Mouse (Mus musculus): ENCODE measurements around the gene Olfr1314. TPM values are rescaled to one million over a fixed set of nuclear protein-coding genes. Genes with fewer than 3 reads are reported as not detected.

Olfr1314 gene
- not detected in 2 replicates for total RNA-seq (2012; rRNA removed)

- H3K9me3 ChIP-seq (ENCODE audit: control insufficient read depth, insufficient read depth, low read depth, low read length) = no peaks in the 10 kb centered on the region
- no peak within 1 kb of the TSS for H3K4me3 ChIP-seq (ENCODE audit: insufficient read depth in 1 of 2, low read depth in 1 of 2, low read length in 2 of 2, poor library complexity in 1 of 2, severe bottlenecking in 1 of 2)
- H3K4me1 ChIP-seq (ENCODE audit: control insufficient read depth in 2 of 2, insufficient read depth in 2 of 2, low read length in 2 of 2, poor library complexity in 1 of 2) = no peaks in the 10 kb centered on the region
- H3K27ac ChIP-seq (ENCODE audit: insufficient read depth, low read depth, low read length, poor library complexity, severe bottlenecking) = no peak within 1 kb of the TSS
- no peak within 1 kb of the TSS for H3K9ac ChIP-seq (ENCODE audit: insufficient read depth, low read depth, low read length, poor library complexity, severe bottlenecking)
- no peaks in the 10 kb centered on the region for H3K36me3 ChIP-seq (ENCODE audit: control insufficient read depth, insufficient read depth, low read length, poor library complexity, severe bottlenecking)
- in situ Hi-C loops (cut with MboI; ENCODE audit: low sequenced_read_pairs in 2 of 2, unreplicated experiment in 2 of 2) = no loop called here
- TF ChIP-seq ZNF384 (IDR thresholded peaks at IDR 0.05; ENCODE audit: low read depth, low read length) (no peak), ZC3H11A (IDR thresholded peaks at IDR 0.05; ENCODE audit: borderline replicate concordance, low read depth, low read length) (no peak), CHD2 (IDR thresholded peaks at IDR 0.05; ENCODE audit: low read depth, low read length) (no peak), HCFC1 (IDR thresholded peaks at IDR 0.05; ENCODE audit: borderline replicate concordance, insufficient read depth, low read length) (no peak), MAFK (IDR thresholded peaks at IDR 0.05; ENCODE audit: insufficient read depth, low read depth, low read length) (no peak)
- DNase-seq (ENCODE audit: low read depth, low spot score) = no peak
Observed at GRCm38 (mm10) chr2:112096681-112097080, at the start of gene Olfr1314. Olfr1314 (minus strand) TSS chr2:112096781.

DNA sequence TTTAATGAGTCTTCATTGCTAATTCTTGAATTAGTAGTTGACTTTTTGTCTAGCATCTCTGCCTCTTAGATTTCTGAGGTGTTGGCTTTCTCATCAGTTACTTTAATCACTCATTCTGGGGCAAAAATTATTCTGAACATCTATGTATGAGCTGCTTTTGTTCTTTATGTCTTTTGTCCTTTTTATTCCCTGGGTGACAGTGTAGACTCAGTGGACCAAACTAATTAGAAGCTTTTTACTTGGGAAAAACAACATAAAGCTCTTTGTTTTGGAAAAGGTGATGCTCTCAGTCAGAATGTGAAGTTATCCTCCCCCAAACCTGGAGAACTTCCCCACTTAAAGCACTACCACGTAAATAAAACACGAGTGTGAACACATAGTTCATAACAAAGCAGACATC is 43.4 kb upstream of the Olfr1314 start, which contains the start of gene Olfr1317:
Olfr1317 (plus strand) TSS at position 301 of the 400 bp plus-strand sequence.
- Histone ChIP-seq H3K4me3 (ENCODE audit: insufficient read depth in 1 of 2, low read depth in 1 of 2, low read length in 2 of 2, poor library complexity in 1 of 2, severe bottlenecking in 1 of 2) (no peak within 1 kb of the TSS), H3K4me1 (ENCODE audit: control insufficient read depth in 2 of 2, insufficient read depth in 2 of 2, low read length in 2 of 2, poor library complexity in 1 of 2) (no peaks in the 10 kb centered on the region), H3K9me3 (ENCODE audit: control insufficient read depth, insufficient read depth, low read depth, low read length) (no peaks in the 10 kb centered on the region), H3K9ac (ENCODE audit: insufficient read depth, low read depth, low read length, poor library complexity, severe bottlenecking) (no peak within 1 kb of the TSS), H3K27ac (ENCODE audit: insufficient read depth, low read depth, low read length, poor library complexity, severe bottlenecking) (no peak within 1 kb of the TSS), H3K36me3 (ENCODE audit: control insufficient read depth, insufficient read depth, low read length, poor library complexity, severe bottlenecking) (no peaks in the 10 kb centered on the region)
- no peak for DNase-seq (ENCODE audit: low read depth, low spot score)
- TF ChIP-seq ZNF384 (IDR thresholded peaks at IDR 0.05; ENCODE audit: low read depth, low read length) (no peak), ZC3H11A (IDR thresholded peaks at IDR 0.05; ENCODE audit: borderline replicate concordance, low read depth, low read length) (no peak), CHD2 (IDR thresholded peaks at IDR 0.05; ENCODE audit: low read depth, low read length) (no peak), HCFC1 (IDR thresholded peaks at IDR 0.05; ENCODE audit: borderline replicate concordance, insufficient read depth, low read length) (no peak), MAFK (IDR thresholded peaks at IDR 0.05; ENCODE audit: insufficient read depth, low read depth, low read length) (no peak)
- in situ Hi-C loops (cut with MboI; ENCODE audit: low sequenced_read_pairs in 2 of 2, unreplicated experiment in 2 of 2) = no loop called here

- Histone ChIP-seq H3K4me1 (ENCODE audit: control insufficient read depth in 2 of 2, insufficient read depth in 2 of 2, low read length in 2 of 2, poor library complexity in 1 of 2) (no peaks in the 10 kb centered on the region), H3K4me3 (ENCODE audit: insufficient read depth in 1 of 2, low read depth in 1 of 2, low read length in 2 of 2, poor library complexity in 1 of 2, severe bottlenecking in 1 of 2) (no peak within 1 kb of the TSS), H3K9me3 (ENCODE audit: control insufficient read depth, insufficient read depth, low read depth, low read length) (no peaks in the 10 kb centered on the region), H3K27ac (ENCODE audit: insufficient read depth, low read depth, low read length, poor library complexity, severe bottlenecking) (no peak within 1 kb of the TSS), H3K36me3 (ENCODE audit: control insufficient read depth, insufficient read depth, low read length, poor library complexity, severe bottlenecking) (no peaks in the 10 kb centered on the region), H3K9ac (ENCODE audit: insufficient read depth, low read depth, low read length, poor library complexity, severe bottlenecking) (no peak within 1 kb of the TSS)
- TF ChIP-seq CHD2 (IDR thresholded peaks at IDR 0.05; ENCODE audit: low read depth, low read length) = no peak
- no peak for TF ChIP-seq ZC3H11A (IDR thresholded peaks at IDR 0.05; ENCODE audit: borderline replicate concordance, low read depth, low read length)
- no peak for TF ChIP-seq ZNF384 (IDR thresholded peaks at IDR 0.05; ENCODE audit: low read depth, low read length)
- in situ Hi-C loops (cut with MboI; ENCODE audit: low sequenced_read_pairs in 2 of 2, unreplicated experiment in 2 of 2) = no loop called here
- DNase-seq (ENCODE audit: low read depth, low spot score) = no peak
Observed at GRCm38 (mm10) chr2:112134877-112135276, 38.3 kb upstream of the Olfr1314 start, which contains the start of gene Olfr1316. Olfr1316 (minus strand) TSS chr2:112134977.

DNA sequence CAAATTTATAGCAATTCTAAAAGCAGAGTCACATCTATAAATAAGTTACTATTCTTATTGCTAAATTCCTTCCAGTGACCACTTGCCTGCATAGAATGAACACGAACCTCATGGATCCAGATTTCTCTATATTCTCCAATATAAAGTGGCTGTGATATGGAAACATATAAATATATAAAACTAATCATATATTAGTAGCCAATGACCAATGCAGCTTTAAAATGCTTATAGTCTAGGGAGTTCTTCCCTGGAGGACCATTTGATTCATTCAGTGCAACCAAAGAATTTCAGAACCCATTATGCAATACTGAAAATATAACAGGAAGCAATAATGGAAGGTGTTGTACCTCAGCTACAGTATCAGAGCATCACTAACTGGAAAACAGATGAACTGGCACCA is 18.8 kb upstream of the Olfr1314 start, which contains the start of gene Olfr1315-ps1:
Olfr1315-ps1 (minus strand) TSS at position 101 of the 400 bp plus-strand sequence.
- in situ Hi-C loops (cut with MboI; ENCODE audit: low sequenced_read_pairs in 2 of 2, unreplicated experiment in 2 of 2) = no loop called here
- no peak for DNase-seq (ENCODE audit: low read depth, low spot score)
- no peak within 1 kb of the TSS for H3K9ac ChIP-seq (ENCODE audit: insufficient read depth, low read depth, low read length, poor library complexity, severe bottlenecking)
- no peak within 1 kb of the TSS for H3K4me3 ChIP-seq (ENCODE audit: insufficient read depth in 1 of 2, low read depth in 1 of 2, low read length in 2 of 2, poor library complexity in 1 of 2, severe bottlenecking in 1 of 2)
- no peaks in the 10 kb centered on the region for H3K36me3 ChIP-seq (ENCODE audit: control insufficient read depth, insufficient read depth, low read length, poor library complexity, severe bottlenecking)
- no peaks in the 10 kb centered on the region for H3K9me3 ChIP-seq (ENCODE audit: control insufficient read depth, insufficient read depth, low read depth, low read length)
- H3K27ac ChIP-seq (ENCODE audit: insufficient read depth, low read depth, low read length, poor library complexity, severe bottlenecking) = no peak within 1 kb of the TSS
- no peaks in the 10 kb centered on the region for H3K4me1 ChIP-seq (ENCODE audit: control insufficient read depth in 2 of 2, insufficient read depth in 2 of 2, low read length in 2 of 2, poor library complexity in 1 of 2)
- TF ChIP-seq HCFC1 (IDR thresholded peaks at IDR 0.05; ENCODE audit: borderline replicate concordance, insufficient read depth, low read length) (no peak), CHD2 (IDR thresholded peaks at IDR 0.05; ENCODE audit: low read depth, low read length) (no peak), ZNF384 (IDR thresholded peaks at IDR 0.05; ENCODE audit: low read depth, low read length) (no peak), ZC3H11A (IDR thresholded peaks at IDR 0.05; ENCODE audit: borderline replicate concordance, low read depth, low read length) (no peak), MAFK (IDR thresholded peaks at IDR 0.05; ENCODE audit: insufficient read depth, low read depth, low read length) (no peak)

- no peak for DNase-seq (ENCODE audit: low read depth, low spot score)
- no peak for TF ChIP-seq MAFK (IDR thresholded peaks at IDR 0.05; ENCODE audit: insufficient read depth, low read depth, low read length)
- Histone ChIP-seq H3K4me3 (ENCODE audit: insufficient read depth in 1 of 2, low read depth in 1 of 2, low read length in 2 of 2, poor library complexity in 1 of 2, severe bottlenecking in 1 of 2) (no peak within 1 kb of the TSS), H3K9me3 (ENCODE audit: control insufficient read depth, insufficient read depth, low read depth, low read length) (no peaks in the 10 kb centered on the region), H3K27ac (ENCODE audit: insufficient read depth, low read depth, low read length, poor library complexity, severe bottlenecking) (no peak within 1 kb of the TSS), H3K36me3 (ENCODE audit: control insufficient read depth, insufficient read depth, low read length, poor library complexity, severe bottlenecking) (no peaks in the 10 kb centered on the region), H3K4me1 (ENCODE audit: control insufficient read depth in 2 of 2, insufficient read depth in 2 of 2, low read length in 2 of 2, poor library complexity in 1 of 2) (no peaks in the 10 kb centered on the region), H3K9ac (ENCODE audit: insufficient read depth, low read depth, low read length, poor library complexity, severe bottlenecking) (no peak within 1 kb of the TSS)
- in situ Hi-C loops (cut with MboI; ENCODE audit: low sequenced_read_pairs in 2 of 2, unreplicated experiment in 2 of 2) = no loop called here
Observed at GRCm38 (mm10) chr2:112077743-112078142, 18.8 kb downstream of the Olfr1314 start, which contains the start of gene Olfr1313. Olfr1313 (minus strand) TSS chr2:112077843.

Measured in ES-E14 (cell line).